Mouse (Mus musculus) cerebellum, postnatal 36 days (tissue): ENCODE results near the gene Ccsap.
"Not testable (repeated sequence)": the region's sequence is repeated elsewhere in the genome, so short reads cannot be mapped to it uniquely, and the experiment has no call there.

Experiments
- DNase-seq, 2 experiments: peaks; one replicate each; pipeline ENCODE4 v3.0.0; 2021 to 2022; ENCODE audit warnings: mixed read lengths in 2 of 2

Gene Ccsap

GRCm38 (mm10) chr8:123832757-123833156 is 27.3 kb downstream of the Ccsap start:
- DNase-seq, result peak; percentile 47 to 59

- DNase-seq, result peak; percentile 60 to 64
Measured at GRCm38 (mm10) chr8:123827523-123827922, 32.5 kb downstream of the Ccsap start.

GRCm38 (mm10) chr8:123826758-123827157 is 33.3 kb downstream of the Ccsap start:
- DNase-seq, result peak in 1 of 2 experiments; percentile 43

GRCm38 (mm10) chr8:123826001-123826400 is 34.0 kb downstream of the Ccsap start:
- DNase-seq, result peak; percentile 39 to 50

GRCm38 (mm10) chr8:123823532-123824123 is 36.4 kb downstream of the Ccsap start:
- no peak for DNase-seq

GRCm38 (mm10) chr8:123823111-123823510 is 36.9 kb downstream of the Ccsap start:
- no peak for DNase-seq

GRCm38 (mm10) chr8:123820780-123821179 is 39.2 kb downstream of the Ccsap start:
- no peak for DNase-seq

GRCm38 (mm10) chr8:123819683-123820610 is 40.1 kb downstream of the Ccsap start:
- DNase-seq, result no peak

- DNase-seq, result no peak
Measured at GRCm38 (mm10) chr8:123817747-123818146, 42.3 kb downstream of the Ccsap start.

GRCm38 (mm10) chr8:123816939-123817338 is 43.1 kb downstream of the Ccsap start:
- no peak for DNase-seq

GRCm38 (mm10) chr8:123815325-123815724 is 44.7 kb downstream of the Ccsap start:
- DNase-seq, result no peak

GRCm38 (mm10) chr8:123813892-123814266 is 46.1 kb downstream of the Ccsap start:
- peak in 1 of 2 experiments; percentile 29 for DNase-seq

GRCm38 (mm10) chr8:123813173-123813891 is 46.7 kb downstream of the Ccsap start:
- peak; percentile 85 for DNase-seq

- DNase-seq, result no peak
Measured at GRCm38 (mm10) chr8:123812227-123812626, 47.8 kb downstream of the Ccsap start.

- not testable (repeated sequence) for DNase-seq
Measured at GRCm38 (mm10) chr8:123809342-123809741, 50.7 kb downstream of the Ccsap start.

GRCm38 (mm10) chr8:123808671-123809070 is 51.3 kb downstream of the Ccsap start:
- no peak for DNase-seq

- DNase-seq, result no peak
Measured at GRCm38 (mm10) chr8:123807852-123808573, 52.0 kb downstream of the Ccsap start.

- DNase-seq, result no peak
Measured at GRCm38 (mm10) chr8:123807024-123807431, 53.0 kb downstream of the Ccsap start.

GRCm38 (mm10) chr8:123806374-123806935 is 53.6 kb downstream of the Ccsap start:
- no peak for DNase-seq

GRCm38 (mm10) chr8:123805718-123806373 is 54.2 kb downstream of the Ccsap start, which contains the start of gene Rab4a:
Gene Rab4a (plus strand): TSS chr8:123805985.
- peak; percentile 83 to 90 for DNase-seq

- no peak for DNase-seq
Measured at GRCm38 (mm10) chr8:123805209-123805717, 54.7 kb downstream of the Ccsap start.
